Mouse (Mus musculus) adrenal gland, adult 18-20 months (tissue): ENCODE measurements around the gene Gemin7. TPM values are rescaled to one million over a fixed set of nuclear protein-coding genes. Genes with fewer than 3 reads are reported as not detected.

ENCODE experiments used
- DNase-seq, 2 experiments: peaks; one replicate each; pipeline ENCODE4 v3.0.0; 2021 to 2022; ENCODE audit warnings: low spot score in 2 of 2
- total RNA-seq, 2 experiments: library from RNA; stranded (reverse); gene quantifications; 1 replicate in 1 of 2; 2 replicates in 1 of 2; pipeline ENCODE4 v1.2.3; 2021

Gene Gemin7
- total RNA-seq, 2 experiments from 2014 or later = 66.7 to 85.1 TPM

DNA sequence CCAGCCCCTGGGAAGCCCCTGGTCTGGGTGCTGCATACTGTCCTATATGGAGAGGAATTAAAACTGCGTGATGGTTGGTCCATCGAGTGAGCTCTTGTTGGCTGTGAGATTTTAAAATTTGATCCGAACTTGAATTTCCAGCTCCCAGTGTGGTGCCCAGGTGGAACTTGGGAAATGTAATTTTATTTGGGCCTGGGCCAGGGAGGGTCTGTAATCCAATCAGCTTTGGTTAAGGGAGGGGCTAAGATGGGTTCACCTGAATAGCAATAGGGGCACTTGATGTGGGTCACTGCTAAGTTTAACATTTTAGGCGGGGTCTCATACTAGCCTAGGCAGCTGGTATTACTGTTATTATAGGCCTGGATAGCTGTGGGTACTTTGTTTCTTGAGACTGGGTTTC is 1.0 kb upstream of the Gemin7 start:
- no peak for DNase-seq

DNA sequence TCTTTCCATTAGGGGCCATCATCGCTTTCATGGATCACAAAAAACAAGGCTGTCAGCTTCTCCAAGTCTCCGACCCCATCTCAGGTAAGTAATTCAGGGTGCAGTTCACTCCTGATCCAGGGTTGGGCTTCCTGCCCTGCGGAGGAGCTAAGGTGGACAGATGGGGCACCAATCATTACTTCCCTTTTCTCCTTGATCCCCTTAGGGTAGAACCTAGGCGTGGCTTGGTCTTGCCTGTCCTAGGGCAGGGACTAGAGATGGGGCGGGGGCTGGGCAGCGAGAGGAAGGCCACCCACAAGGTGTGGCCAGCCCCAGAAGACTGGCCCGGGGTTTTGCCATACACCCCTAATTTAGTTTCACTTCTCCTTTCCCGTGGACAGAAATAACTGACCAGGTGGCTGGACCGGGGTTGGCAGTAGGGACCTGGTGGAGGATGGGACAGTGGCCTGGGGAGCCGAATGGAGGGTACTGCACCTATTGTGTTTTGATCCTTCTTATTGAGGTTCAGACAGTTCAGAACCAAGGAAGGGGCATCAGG is 551 bp upstream of the Gemin7 start:
- no peak for DNase-seq

- DNase-seq = no peak
Measured at GRCm38 (mm10) chr7:19575559-19575958, 1.8 kb downstream of the Gemin7 start.

DNA sequence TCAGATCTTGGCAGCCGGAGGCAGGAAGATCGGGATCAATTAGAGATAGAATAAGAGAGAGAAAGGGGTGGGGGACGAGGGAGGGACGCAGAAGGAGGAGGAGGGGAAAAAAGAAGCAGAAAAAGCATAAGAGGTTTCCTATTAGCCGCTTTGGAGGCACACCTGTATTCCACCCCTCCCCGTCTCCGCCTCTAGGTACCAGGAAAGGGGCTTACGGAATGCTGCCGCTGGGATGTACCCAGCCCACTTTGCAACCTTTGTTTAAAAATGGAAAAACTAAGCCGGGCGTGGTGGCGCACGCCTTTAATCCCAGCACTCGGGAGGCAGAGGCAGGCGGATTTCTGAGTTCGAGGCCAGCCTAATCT is 3.6 kb downstream of the Gemin7 start:
- DNase-seq = no peak

DNA sequence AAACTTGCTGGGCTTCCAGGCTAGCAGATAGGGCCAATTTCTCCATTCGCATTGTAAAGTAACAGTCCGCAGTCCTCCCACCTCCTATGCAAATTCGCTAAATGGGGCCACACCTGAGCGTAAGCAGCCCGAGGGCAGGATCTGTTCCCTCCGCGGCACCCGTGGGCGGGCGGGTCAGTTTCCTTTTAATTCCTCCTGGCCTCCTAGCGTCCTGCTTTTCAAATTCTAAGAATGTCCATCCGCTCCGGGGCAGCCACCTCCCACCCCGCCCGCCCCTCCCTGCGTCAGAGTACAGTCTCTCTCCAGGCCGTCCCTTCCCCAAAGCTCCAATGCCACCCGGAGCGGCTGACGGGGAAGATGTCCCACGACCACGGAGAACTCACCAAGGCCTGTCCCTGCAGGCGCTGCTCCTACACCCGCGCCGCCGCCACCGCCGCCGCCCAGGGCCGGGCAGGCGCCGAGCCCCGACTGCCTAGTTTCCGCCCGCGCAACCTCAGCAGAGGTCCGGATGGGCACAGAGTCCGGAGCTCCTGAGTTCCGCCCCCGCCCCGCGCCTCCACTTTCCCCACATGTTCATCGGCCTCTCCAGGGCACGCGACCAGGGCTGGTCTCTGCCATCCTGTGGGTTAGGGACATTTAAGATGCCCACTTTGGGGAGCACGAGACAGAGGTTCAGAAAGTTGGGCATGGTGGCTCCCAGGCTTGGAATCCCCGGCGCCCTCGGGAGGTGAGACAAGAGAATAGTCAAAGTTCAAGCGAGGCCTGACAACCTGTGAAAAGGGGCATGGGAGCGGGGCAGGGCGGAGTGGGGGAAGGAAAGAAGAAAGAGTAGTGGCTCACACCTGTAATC is 4.2 kb downstream of the Gemin7 start:
- DNase-seq = peak; percentile 85

DNA sequence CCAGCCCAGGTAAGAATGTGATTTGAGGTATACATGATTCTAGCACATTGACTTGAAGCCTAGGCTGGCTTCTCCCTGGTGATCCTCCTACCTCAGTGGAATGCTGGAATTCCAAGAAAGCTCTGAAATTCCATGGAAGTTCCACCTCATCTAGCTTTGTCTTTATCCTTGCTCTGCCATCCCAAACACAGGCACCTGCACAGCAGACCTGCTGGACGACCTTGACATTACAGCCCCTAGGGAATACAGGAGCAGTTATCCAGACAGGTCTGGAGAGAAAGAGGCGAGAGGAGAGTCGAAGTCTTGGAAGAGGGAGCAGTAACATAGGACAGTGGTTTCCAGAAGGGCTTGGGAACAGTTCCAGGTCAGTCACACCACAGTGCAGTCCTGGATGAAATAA is 7.7 kb downstream of the Gemin7 start:
- no peak for DNase-seq

- no peak for DNase-seq
Measured at GRCm38 (mm10) chr7:19567426-19567825, 10.0 kb downstream of the Gemin7 start.

DNA sequence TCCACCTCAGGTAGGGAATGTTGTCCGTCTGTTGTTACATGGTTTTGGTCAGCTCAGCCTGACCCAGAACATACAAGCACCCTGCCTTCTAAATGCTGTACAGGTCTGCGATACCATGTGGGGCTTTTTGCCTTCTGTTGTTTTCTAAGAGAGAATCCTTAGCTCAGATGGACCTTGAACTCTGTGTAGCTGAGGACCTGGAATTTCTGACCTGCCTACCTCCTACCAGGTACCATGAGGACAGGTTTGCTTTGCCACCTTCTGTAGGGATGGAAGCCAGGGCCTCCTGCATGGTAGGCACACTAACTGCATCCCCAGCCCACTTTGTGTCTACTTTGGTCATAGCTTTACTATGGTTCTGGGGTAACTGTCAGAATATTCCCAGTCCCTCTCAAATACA is 11.6 kb downstream of the Gemin7 start:
- DNase-seq = no peak

DNA sequence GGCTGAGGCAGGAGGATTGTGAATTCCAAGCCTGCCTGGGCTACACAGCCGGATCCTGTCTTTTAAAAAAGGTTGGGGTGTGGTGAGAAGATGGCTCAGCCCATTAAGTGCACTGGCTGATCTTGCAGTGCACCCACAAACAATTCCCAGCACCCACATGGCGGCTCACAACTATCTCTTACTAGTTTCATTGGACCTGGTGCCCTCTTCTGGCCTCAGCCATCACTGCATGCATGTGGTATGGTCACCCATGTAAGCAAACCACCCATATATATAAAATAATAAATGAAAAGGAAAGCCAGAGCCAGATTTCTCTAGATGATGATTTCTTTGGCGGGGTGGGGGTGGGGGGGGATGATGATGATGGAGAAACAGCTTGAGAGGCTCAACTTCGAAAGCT is 12.9 kb downstream of the Gemin7 start:
- DNase-seq = no peak

GRCm38 (mm10) chr7:19563884-19564283 is 13.5 kb downstream of the Gemin7 start:
- DNase-seq = no peak

GRCm38 (mm10) chr7:19562643-19563410 is 14.6 kb downstream of the Gemin7 start, which contains the start of gene Ppp1r37:
TSS of gene Ppp1r37 (minus strand) at chr7:19563076.
- no peak for DNase-seq

DNA sequence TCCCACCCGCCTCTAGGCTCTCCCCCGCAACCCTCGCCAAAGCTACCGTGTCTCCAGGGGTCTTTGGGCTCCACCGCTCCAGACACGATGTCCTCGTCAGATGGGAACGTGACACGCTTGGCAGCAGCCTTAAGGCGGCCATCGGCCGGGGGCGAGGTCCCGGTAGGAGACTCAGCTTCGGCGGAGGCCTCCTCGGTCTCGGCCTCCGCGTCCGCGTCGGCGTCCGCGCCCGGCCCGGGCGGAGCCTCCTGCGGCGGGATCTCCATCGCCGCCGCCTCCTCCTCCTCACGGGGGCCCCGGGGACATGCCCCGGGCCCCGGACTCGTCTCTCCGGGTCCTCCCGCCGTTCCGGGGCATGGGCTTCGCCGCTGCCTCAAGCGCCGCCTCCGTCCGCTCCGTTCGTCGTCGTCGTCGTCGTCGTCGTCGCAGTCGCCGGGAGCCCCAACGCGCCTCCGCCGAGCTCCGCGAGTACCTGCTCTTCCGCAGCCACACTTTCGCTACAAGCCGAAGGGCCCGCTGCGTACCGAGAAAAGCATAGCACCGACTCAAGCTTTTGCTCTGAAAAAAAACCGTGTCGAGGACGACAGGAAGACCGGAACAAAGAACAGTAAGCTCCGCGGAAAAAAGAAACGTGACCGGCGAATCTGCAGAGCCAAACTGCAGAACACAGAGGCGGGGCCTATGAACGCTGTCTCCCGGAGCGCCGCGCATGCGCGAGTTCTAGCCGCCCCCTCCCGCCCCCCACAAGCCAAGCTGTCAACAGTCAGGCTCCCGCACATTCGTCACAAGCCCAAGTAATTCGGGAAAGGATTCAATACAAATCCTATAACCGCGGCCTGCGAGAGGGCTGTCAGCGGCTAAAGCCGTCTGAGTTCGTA is 15.4 kb downstream of the Gemin7 start:
- DNase-seq = peak; percentile 88

- DNase-seq = no peak
Measured at GRCm38 (mm10) chr7:19561431-19561764, 16.0 kb downstream of the Gemin7 start.

- DNase-seq = no peak
Measured at GRCm38 (mm10) chr7:19560491-19561260, 16.7 kb downstream of the Gemin7 start.

DNA sequence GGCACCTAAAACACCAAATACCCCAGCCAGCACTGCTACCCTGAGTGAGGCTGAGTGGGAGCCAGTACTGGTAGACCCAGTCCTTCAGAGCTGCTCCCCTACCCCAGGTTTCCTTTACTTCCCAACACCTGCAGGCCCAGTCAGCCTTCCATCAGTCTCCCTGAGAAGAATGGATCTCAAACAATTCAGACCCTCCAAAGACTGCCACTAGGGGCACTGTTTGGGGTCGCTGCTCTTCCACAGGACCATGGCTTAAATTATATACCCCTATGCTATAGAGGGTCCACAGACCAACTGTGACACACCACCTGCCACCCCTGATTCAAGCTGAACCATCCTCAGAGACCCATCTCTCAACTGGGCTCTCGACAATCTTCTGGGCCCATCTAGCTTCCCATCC is 18.4 kb downstream of the Gemin7 start:
- DNase-seq = no peak

DNA sequence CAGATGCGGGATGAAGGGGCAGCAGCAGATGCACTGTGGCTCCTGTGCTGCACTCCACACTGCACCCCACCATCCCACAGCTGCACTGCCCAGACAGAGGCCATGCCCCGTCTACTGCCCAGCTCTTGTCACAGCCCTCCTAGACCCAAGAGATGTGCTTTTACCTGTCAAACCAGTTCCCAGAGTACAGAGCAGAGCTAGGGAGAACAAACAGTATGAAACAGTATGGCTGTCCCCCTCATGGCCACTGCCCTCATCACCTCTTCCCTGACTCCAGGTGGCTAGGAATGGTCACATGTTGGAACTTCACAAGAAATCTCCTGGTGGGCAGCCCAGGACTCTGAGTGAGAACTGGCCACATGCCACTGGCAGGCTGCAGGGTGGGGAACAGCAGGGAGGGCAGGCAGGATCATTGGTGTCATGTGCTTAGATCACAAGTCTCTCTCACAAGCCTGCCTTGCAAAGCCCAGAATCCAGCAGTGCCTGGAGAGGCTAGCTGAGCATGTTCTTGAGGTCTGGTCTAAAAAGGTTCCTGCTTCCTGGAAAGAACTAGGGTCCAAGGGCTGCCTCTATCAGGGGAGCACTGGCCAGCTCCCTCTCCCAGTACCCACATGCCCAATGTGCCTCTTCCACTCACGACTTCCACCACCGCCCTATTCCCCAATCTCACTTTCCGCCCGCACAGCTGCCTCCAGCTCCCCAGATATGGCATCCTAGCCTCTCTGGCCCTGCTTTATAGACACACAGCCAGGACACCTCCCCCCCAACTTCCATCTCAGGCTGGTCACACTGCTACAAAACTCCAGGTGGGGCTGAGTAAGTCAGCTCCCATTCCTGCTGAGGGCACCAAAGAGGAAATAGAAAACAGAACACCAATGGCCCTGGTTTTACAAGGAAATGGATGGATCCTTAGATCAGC is 19.2 kb downstream of the Gemin7 start:
- DNase-seq = no peak

DNA sequence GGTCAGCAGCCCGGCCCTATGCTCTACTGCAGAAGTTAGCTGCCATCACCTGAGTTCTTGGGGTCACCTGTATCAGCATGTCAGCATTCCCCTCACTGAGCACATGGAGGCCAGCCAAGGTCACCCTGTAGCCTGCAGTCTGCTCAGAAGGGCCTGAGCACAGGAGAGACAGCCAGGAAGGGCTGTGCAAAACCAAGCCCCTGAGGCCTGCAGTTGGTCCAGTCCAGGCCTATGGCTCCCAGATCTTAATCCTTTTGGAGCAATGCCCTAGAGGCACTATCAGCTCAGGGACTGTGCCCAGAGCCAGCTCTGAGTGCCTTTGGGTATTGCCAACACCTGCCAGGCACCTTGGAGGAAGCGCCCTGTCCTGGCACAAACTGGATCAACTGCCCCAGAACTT is 20.3 kb downstream of the Gemin7 start:
- DNase-seq = no peak

- DNase-seq = no peak
Measured at GRCm38 (mm10) chr7:19554168-19554567, 23.2 kb downstream of the Gemin7 start.

DNA sequence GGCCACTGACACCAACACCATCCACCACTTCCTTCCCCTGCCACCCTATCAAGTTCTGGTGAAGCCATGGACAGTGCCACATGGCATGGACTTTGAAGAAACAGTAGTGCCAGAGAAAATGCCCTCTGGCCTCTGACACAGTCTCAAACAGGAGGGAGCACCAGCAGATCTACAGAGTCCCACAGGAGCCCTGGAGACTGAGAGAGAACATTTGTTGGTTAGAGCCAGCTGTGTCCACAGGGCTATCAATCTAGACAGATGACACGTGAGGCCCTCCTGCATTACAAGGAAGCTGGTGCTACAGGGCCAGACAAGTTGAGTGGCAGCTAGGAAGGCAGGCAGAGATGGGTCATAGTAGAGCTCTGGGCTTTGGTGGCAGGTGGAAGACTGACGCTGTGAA is 25.0 kb downstream of the Gemin7 start:
- DNase-seq = no peak
